Mouse (Mus musculus) heart, embryonic 11.5 days (tissue): ENCODE measurements around the gene Rin2. TPM values are rescaled to one million over a fixed set of nuclear protein-coding genes. Genes with fewer than 3 reads are reported as not detected.

Experiments
- ATAC-seq: fragments of 200-750 bp; cut with Nextera tagmentation; replicated peaks from 2 replicates; pipeline ENCODE4 v1.8.0; 2017; ENCODE audit warnings: moderate library complexity; ENCODE audit not compliant: insufficient number of reproducible peaks, low FRiP score, low TSS enrichment
- H3K27ac ChIP-seq: fragments of 300-500 bp; sonication (generic); 2 replicates; pipeline ENCODE4 v1.5.1; 2014; ENCODE audit warnings: mild to moderate bottlenecking, low read depth, low read length
- H3K27me3 ChIP-seq: fragments of 300-500 bp; sonication (generic); 2 replicates; pipeline ENCODE4 v1.6.1; 2014; ENCODE audit warnings: mild to moderate bottlenecking, low read length, mixed read lengths; ENCODE audit not compliant: control insufficient read depth, insufficient read depth
- H3K36me3 ChIP-seq: fragments of 300-500 bp; sonication (generic); 2 replicates; pipeline ENCODE4 v1.6.1; 2014; ENCODE audit warnings: mild to moderate bottlenecking, low read length, moderate library complexity, mixed read lengths; ENCODE audit not compliant: control insufficient read depth, insufficient read depth
- H3K4me1 ChIP-seq: fragments of 300-500 bp; sonication (generic); 2 replicates; pipeline ENCODE4 v1.6.1; 2014; ENCODE audit warnings: low read length; ENCODE audit not compliant: control insufficient read depth, insufficient read depth
- H3K4me2 ChIP-seq: fragments of 300-500 bp; sonication (generic); 2 replicates; pipeline ENCODE4 v1.6.1; 2014; ENCODE audit warnings: mild to moderate bottlenecking, moderate library complexity
- H3K4me3 ChIP-seq: fragments of 300-500 bp; sonication (generic); 2 replicates; pipeline ENCODE4 v1.5.1; 2014; ENCODE audit warnings: low read depth, low read length
- H3K9ac ChIP-seq: fragments of 300-500 bp; sonication (generic); 2 replicates; pipeline ENCODE4 v1.6.1; 2014; ENCODE audit warnings: mild to moderate bottlenecking, low read depth, low read length, moderate library complexity
- H3K9me3 ChIP-seq: fragments of 300-500 bp; sonication (generic); replicated peaks from 2 replicates; pipeline ENCODE4 v1.6.1; 2016; ENCODE audit warnings: low read length; ENCODE audit not compliant: control insufficient read depth
- WGBS: fragments of 180-500 bp; shearing (Covaris S2); extraction: QIAGEN DNeasy Blood & Tissue Kit; methylation state at CpG from one replicate; pipeline ENCODE4 v1.1.7; 2014; ENCODE audit not compliant: insufficient replicate concordance; 5-methylcytosine and 5-hydroxymethylcytosine counted together
- microRNA-seq: library from miRNA; unstranded; fragments of <30 nt; microRNA quantifications from one replicate; pipeline ENCODE4, GENCODE M21; 2016; ENCODE audit warnings: borderline number of aligned reads
- polyA plus RNA-seq: library from polyadenylated mRNA; unstranded; fragments of >200 nt; fragmentation: Nextera tagmentation; extraction: Ambion mirVana; gene quantifications from 2 replicates; pipeline ENCODE4 v1.2.1, GENCODE M21; 2014

Rin2 gene
- polyA plus RNA-seq, 1 experiment from 2014 or later, result 16.3 TPM

DNA sequence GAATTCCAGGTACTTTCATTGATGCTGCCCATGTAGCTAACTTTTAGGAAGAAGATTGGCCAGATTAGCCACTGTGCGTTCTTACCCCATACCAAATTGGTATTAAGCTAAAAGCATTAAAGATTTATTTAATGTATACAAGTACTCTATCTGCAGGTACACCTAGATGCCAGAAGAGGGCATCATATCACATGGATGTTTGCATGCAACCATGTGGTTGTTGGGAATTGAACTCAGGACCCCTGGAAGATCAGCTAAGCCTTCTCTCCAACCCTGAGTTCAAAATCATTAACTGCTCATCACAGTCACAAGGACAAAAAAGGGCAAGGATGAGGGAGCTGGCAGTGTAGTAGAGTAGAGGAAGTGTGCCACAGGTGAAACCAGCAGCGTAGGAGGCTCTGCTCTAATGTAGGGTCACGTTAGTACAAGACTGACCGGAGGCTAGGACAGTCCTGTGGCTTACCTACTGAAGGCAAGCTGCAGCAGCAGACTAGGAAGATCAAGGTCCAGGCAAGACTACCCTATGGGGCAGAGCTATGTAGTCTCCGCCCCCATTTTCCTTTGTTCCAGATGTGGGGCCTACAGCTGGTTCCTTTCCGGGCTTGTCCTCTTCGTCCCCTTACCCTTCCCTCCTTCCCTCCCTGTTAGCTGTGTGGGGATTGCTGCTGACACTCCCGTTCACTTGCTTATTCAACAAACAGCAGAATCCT, 246.1 kb downstream of the Rin2 start:
- WGBS, result 94% methylated on average over 8 of the region's 8 CpGs
- no peak overlapping the region for H3K4me2 ChIP-seq
- H3K4me3 ChIP-seq, result no peak overlapping the region
- H3K9me3 ChIP-seq, result no peaks in the 10 kb centered on the region
- no peak for ATAC-seq
- H3K27ac ChIP-seq, result no peak overlapping the region
- H3K4me1 ChIP-seq, result no peaks in the 10 kb centered on the region
- no peaks in the 10 kb centered on the region for H3K27me3 ChIP-seq
- no peak overlapping the region for H3K9ac ChIP-seq
- H3K36me3 ChIP-seq, result peaks cover 27% of the 10 kb centered on the region

DNA sequence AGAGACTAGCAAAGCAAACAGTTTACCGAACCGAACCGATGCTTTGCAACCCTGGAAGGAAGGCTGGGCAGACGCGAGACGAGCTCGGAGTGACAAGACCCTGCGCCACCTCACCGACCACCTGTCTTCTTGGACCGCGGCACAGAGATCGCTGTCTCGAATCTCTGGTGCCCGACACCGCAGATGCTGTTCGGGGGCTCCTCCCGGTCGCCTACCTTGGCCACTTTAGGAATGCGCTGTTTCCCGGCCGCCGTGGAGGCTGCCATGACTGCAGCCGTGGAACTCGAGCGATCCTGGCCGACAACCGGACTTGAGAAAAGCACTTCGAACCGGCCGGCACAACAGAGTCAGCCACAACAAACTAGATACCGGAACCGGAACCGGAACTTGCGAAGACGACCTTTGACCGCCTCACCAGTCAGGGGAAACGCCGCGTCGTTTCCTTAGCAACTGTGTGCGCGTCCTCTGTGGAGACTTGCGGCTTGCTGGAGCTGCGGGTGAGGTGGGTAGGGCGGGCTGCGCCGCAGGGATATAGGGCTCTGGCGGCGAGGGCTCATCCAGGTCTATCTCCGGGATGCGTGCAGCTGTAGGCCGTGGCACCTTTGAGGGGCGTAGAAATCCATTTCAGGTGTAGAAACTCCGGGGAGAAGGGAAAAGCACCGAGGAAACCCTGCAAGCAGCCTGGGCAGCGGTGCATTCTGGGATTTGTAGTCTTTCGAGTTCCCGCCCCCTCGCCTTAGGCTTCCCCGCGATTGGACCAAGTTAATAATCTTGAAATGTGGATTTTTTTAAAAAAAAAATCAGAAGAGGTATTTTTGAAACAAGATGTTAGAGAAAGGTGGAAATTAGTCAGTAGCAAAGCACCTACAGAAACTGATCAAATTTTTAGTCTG, 259.6 kb downstream of the Rin2 start, which contains the start of the genes Cfap61 and Crnkl1:
TSS of gene Cfap61 (plus strand) at position 446 of the 893 bp plus-strand sequence.
TSS of gene Crnkl1 (minus strand) at position 676 of the 893 bp plus-strand sequence.
- Histone ChIP-seq H3K4me3 (peak within 1 kb of the TSS; percentile 92), H3K4me2 (peak within 1 kb of the TSS; percentile 95), H3K27me3 (no peaks in the 10 kb centered on the region), H3K36me3 (peaks cover 7% of the 10 kb centered on the region; the same call in 1 of the 2 replicates), H3K4me1 (peaks cover 8% of the 10 kb centered on the region), H3K27ac (no peak within 1 kb of the TSS), H3K9ac (peak within 1 kb of the TSS; percentile 74), H3K9me3 (no peaks in the 10 kb centered on the region)
- ATAC-seq, result peak; percentile 93
- WGBS, result under 1% methylated on average over 61 of the region's 61 CpGs

DNA sequence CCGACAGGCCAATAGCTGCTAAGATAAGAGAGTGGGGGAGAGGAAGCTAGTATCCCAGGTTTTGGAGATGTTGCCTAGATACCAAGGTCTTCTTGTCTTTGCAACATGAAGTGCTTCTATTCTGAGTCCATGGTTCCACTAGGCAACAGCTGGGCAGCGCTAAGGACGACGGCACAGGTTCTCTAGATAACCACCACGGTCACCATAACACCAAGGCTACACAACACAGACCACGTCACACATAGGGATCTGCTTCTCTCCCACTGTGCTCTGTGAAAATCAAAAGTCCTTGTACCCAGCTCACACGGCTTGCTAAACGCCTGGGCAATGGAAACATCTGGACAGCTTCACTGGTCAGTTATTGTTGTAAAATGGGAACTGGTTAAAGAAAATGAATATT, 262.0 kb downstream of the Rin2 start:
- Histone ChIP-seq H3K9me3 (no peaks in the 10 kb centered on the region), H3K4me3 (no peak overlapping the region), H3K27me3 (no peaks in the 10 kb centered on the region), H3K4me2 (no peak overlapping the region; the same call in 1 of the 2 replicates), H3K36me3 (no peaks in the 10 kb centered on the region), H3K27ac (peak overlapping the region; percentile 52; the same call in 1 of the 2 replicates), H3K9ac (no peak overlapping the region), H3K4me1 (peaks cover 8% of the 10 kb centered on the region)
- no peak for ATAC-seq
- WGBS, result 52% methylated on average over 8 of the region's 8 CpGs

Small RNAs within 50 kb of the gene (microRNA-seq; reads per million reads assigned to microRNA genes)
- gene Gm25026, result not detected

Other genes with a start within 250 kb of the Rin2 start
- gene Naa20, start 226.9 kb downstream of the Rin2 start, polyA plus RNA-seq, result 185 and 189 TPM in 2 replicates